Mouse (Mus musculus) liver, adult 2 months (tissue): ENCODE measurements around the gene Susd1. TPM values are rescaled to one million over a fixed set of nuclear protein-coding genes. Genes with fewer than 3 reads are reported as not detected.

Experiments used
- DNase-seq: peaks from one replicate; pipeline ENCODE4 v3.0.0-alpha.2; 2011; ENCODE audit warnings: low read depth, low spot score; ENCODE audit errors: extremely low read depth
- H3K27ac ChIP-seq: fragments of 200-500 bp; replicated peaks from 2 replicates; pipeline ENCODE4 v1.5.1; 2012; ENCODE audit warnings: low read depth, mild to moderate bottlenecking, control low read depth, inconsistent platforms, low read length; ENCODE audit not compliant: insufficient read depth
- H3K27me3 ChIP-seq: fragments of 200-500 bp; 2 replicates; pipeline ENCODE4 v1.6.1; 2012; ENCODE audit warnings: mild to moderate bottlenecking, moderate library complexity, low read length, inconsistent platforms; ENCODE audit not compliant: control insufficient read depth, insufficient read depth
- H3K36me3 ChIP-seq: fragments of 200-500 bp; 2 replicates; pipeline ENCODE4 v1.6.1; 2012; ENCODE audit warnings: low read length, inconsistent platforms; ENCODE audit not compliant: control insufficient read depth, insufficient read depth
- H3K4me1 ChIP-seq: fragments of 200-500 bp; 2 replicates; pipeline ENCODE4 v1.6.1; 2011; ENCODE audit warnings: low read length; ENCODE audit not compliant: control insufficient read depth, insufficient read depth
- H3K4me3 ChIP-seq: fragments of 200-500 bp; 2 replicates; pipeline ENCODE4 v1.5.1; 2011; ENCODE audit warnings: low read depth, mild to moderate bottlenecking, control low read depth, low read length, moderate library complexity; ENCODE audit not compliant: insufficient read depth
- H3K79me2 ChIP-seq: fragments of 200-500 bp; 2 replicates; pipeline ENCODE4 v1.6.1; 2012; ENCODE audit warnings: inconsistent platforms, mild to moderate bottlenecking, low read length, moderate library complexity; ENCODE audit not compliant: control insufficient read depth, insufficient read depth
- H3K9ac ChIP-seq: fragments of 200-500 bp; 2 replicates; pipeline ENCODE4 v1.6.1; 2012; ENCODE audit warnings: low read depth, mild to moderate bottlenecking, control low read depth, inconsistent platforms, low read length
- CTCF ChIP-seq: fragments of 200-500 bp; IDR thresholded peaks from 2 replicates; pipeline ENCODE4 v1.5.1; 2011; ENCODE audit warnings: low read depth, low read length, control low read depth
- POLR2A ChIP-seq: fragments of 200-500 bp; IDR thresholded peaks from 2 replicates; pipeline ENCODE4 v1.6.1; 2011; ENCODE audit warnings: low read length, control low read depth; ENCODE audit not compliant: insufficient read depth; ENCODE audit errors: extremely low read depth
- WGBS: fragments of 180-500 bp; shearing (Covaris S2); methylation state at CpG from one replicate; pipeline ENCODE4 v1.1.7; 2018; 5-methylcytosine and 5-hydroxymethylcytosine counted together
- polyA plus RNA-seq: library from polyadenylated mRNA; depleted of rRNA; stranded (reverse); fragments of >200 nt; gene quantifications from 2 replicates; pipeline ENCODE4 v1.2.3, GENCODE M21; 2012; rRNA removed
- total RNA-seq: library from RNA; depleted of rRNA; stranded (reverse); fragments of >200 nt; gene quantifications from 2 replicates; pipeline ENCODE4 v1.2.3, GENCODE M21; 2014; rRNA removed

Gene Susd1
- total and polyA plus RNA-seq, 2 experiments, result 5.5 to 9.7 TPM

- TF ChIP-seq POLR2A (no peak), CTCF (no peak)
- DNase-seq, result no peak
- no peak overlapping the region for H3K4me3 ChIP-seq
- peaks cover 10% of the 10 kb centered on the region for H3K4me1 ChIP-seq
- no peak overlapping the region for H3K9ac ChIP-seq
- H3K36me3 ChIP-seq, result no peaks in the 10 kb centered on the region
- WGBS, result 81% methylated on average over 5 of the region's 5 CpGs
- no peaks in the 10 kb centered on the region for H3K79me2 ChIP-seq
- no peaks in the 10 kb centered on the region for H3K27me3 ChIP-seq
- H3K27ac ChIP-seq, result no peak overlapping the region
Observed at GRCm38 (mm10) chr4:59265631-59266030, 172.8 kb downstream of the Susd1 start.

GRCm38 (mm10) chr4:59265182-59265581 is 173.3 kb downstream of the Susd1 start:
- Histone ChIP-seq H3K79me2 (no peaks in the 10 kb centered on the region), H3K36me3 (no peaks in the 10 kb centered on the region), H3K4me1 (peaks cover 10% of the 10 kb centered on the region), H3K27ac (no peak overlapping the region), H3K4me3 (no peak overlapping the region), H3K27me3 (no peaks in the 10 kb centered on the region), H3K9ac (no peak overlapping the region)
- 85% methylated on average over 5 of the region's 5 CpGs for WGBS
- DNase-seq, result no peak
- TF ChIP-seq POLR2A, result no peak
- TF ChIP-seq CTCF, result no peak

Other genes starting within 250 kb of the Susd1 start
- gene Ugcg, start 249.4 kb downstream of the Susd1 start, total RNA-seq, result 17.1 and 23.0 TPM in 2 replicates
- gene Ugcg, start 249.4 kb downstream of the Susd1 start, polyA plus RNA-seq, result 13.9 and 25.4 TPM in 2 replicates
- 52.6 and 56.4 TPM in 2 replicates for gene Ptbp3, start 110.7 kb upstream of the Susd1 start, total RNA-seq
- gene Ptbp3, start 110.7 kb upstream of the Susd1 start, polyA plus RNA-seq, result 19.6 and 24.1 TPM in 2 replicates
- gene Hsdl2, start 142.9 kb upstream of the Susd1 start, total RNA-seq, result 60.8 and 68.9 TPM in 2 replicates
- gene Hsdl2, start 142.9 kb upstream of the Susd1 start, polyA plus RNA-seq, result 25.8 and 31.7 TPM in 2 replicates
- 1.5 and 3.7 TPM in 2 replicates for gene E130308A19Rik, start 187.6 kb upstream of the Susd1 start, total RNA-seq
- gene E130308A19Rik, start 187.6 kb upstream of the Susd1 start, polyA plus RNA-seq, result 2.3 and 2.6 TPM in 2 replicates